Mouse (Mus musculus) brain, embryonic 14.5 days (tissue): ENCODE data around the gene Cd3eap. TPM values are rescaled to one million over a fixed set of nuclear protein-coding genes. Genes with fewer than 3 reads are reported as not detected.

Experiments used
- DNase-seq: peaks from one replicate; pipeline ENCODE4 v3.0.0-alpha.2; 2011; ENCODE audit warnings: low read depth
- CTCF ChIP-seq: fragments of 200-500 bp; IDR thresholded peaks from 2 replicates; pipeline ENCODE4 v1.5.1; 2012; ENCODE audit warnings: inconsistent platforms, mild to moderate bottlenecking, moderate library complexity, borderline replicate concordance; ENCODE audit not compliant: insufficient read depth, insufficient read length; ENCODE audit errors: extremely low read depth
- POLR2A ChIP-seq: fragments of 200-500 bp; IDR thresholded peaks from 2 replicates; pipeline ENCODE4 v1.6.1; 2012; ENCODE audit warnings: mild to moderate bottlenecking, inconsistent platforms, borderline replicate concordance; ENCODE audit not compliant: poor library complexity, insufficient read depth, insufficient read length, severe bottlenecking; ENCODE audit errors: extremely low read depth
- polyA plus RNA-seq: library from polyadenylated mRNA; depleted of rRNA; stranded (reverse); fragments of >200 nt; gene quantifications from 2 replicates; pipeline ENCODE4 v1.2.3, GENCODE M21; 2012; rRNA removed

Gene Cd3eap
- 11.9 and 12.7 TPM in 2 replicates for polyA plus RNA-seq

GRCm38 (mm10) chr7:19359299-19359891 lies at the start of gene Cd3eap, which contains the start of gene Ppp1r13l:
Gene Cd3eap, minus strand, starts transcription at chr7:19359483.
Gene Ppp1r13l, plus strand, starts transcription at chr7:19359749.
- peak; percentile 35; the same call in 1 of the 2 replicates for TF ChIP-seq POLR2A
- TF ChIP-seq CTCF: no peak

DNA sequence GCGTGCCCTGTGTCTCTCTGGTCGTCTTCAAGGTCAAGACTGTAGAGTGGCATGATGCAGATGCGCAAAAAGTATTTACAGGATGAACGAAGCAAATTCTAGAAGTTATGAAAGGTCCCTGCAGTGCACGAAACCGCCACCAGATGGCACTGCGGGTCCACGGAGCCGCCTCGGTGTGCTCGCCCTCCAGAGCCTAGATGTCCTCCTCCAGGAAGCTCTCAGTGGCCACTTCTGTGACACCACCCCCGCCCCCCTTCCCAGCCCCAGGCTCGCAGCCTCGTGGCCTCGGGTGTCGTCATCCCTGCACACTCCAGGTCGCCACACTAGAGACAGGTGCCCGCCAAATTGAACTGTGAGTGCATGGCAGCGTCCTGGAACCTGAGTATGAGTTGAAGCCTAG lies 46.1 kb upstream of the Cd3eap start:
- TF ChIP-seq CTCF: peak; percentile 100
- no peak for TF ChIP-seq POLR2A
- peak; percentile 78 for DNase-seq

More at GRCm38 (mm10) chr7:19359299-19359891, at the start of gene Cd3eap, which contains the start of gene Ppp1r13l:
- peak; percentile 96 for DNase-seq

- TF ChIP-seq POLR2A: no peak
- no peak for TF ChIP-seq CTCF
- no peak for DNase-seq
Observed at GRCm38 (mm10) chr7:19404476-19404875, 45.2 kb upstream of the Cd3eap start, which contains the start of gene Ckm. Gene Ckm, plus strand, starts transcription at chr7:19404776.

DNA sequence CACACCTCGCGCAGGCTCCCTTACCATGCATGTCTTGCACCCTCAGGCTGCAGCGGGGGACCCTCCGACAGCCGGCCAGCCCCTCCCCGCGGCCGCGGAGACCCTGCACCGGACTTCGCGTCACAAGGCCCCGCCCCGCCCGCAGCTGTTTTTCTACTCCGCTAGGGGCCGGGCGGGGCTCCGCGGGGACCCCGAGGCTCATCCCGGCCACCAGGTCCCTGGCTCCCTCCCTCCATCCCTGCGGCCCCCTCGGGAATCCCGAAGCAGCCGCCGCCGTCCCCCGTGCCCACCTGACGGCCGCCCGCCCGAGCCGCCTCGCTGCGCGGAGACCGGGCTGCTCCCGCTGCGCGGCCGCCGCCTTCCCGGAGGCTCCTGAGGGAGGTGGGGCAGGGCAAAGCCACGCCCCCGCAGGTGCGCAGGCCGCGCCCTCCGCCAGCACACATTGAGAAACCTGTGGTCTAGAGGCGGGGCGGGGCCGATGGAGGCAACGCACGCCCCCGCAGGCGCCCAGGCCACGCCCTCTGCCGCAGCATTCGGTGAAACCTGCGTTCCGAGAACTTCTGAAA lies 44.5 kb upstream of the Cd3eap start, which contains the start of gene Klc3:
Gene Klc3, minus strand, starts transcription at position 374 of the 566 bp plus-strand sequence.
- TF ChIP-seq POLR2A (no peak), CTCF (no peak)
- no peak for DNase-seq

DNA sequence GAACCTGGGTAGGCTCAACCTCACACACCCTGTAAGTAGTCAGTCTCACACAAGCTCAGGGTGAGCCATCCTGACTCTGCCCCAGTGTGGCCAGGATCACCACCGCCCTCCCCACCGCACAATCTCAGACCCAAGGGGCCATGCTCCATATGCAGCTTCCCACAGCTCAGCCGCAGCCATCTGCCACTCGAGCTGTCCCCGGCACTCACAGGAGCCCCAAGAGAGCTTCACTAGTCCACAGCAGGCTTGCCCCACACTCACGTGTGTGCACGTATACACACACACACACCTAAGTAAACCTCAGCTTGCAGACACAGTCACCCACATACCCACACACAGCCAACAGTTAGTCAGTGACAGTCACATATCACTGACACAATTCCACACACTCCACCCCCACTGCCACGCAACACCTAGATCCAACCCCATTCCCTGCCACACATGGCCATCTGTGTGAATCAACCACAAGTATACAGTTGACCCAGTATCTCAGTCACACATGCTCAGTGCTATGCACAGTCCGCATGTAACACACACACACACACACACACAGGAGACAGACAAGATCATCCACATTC lies 43.3 kb upstream of the Cd3eap start:
- no peak for DNase-seq
- TF ChIP-seq CTCF (no peak), POLR2A (no peak)

- TF ChIP-seq CTCF: peak; percentile 44
- no peak for TF ChIP-seq POLR2A
Observed at GRCm38 (mm10) chr7:19400946-19401345, 41.7 kb upstream of the Cd3eap start.

GRCm38 (mm10) chr7:19399496-19400280 lies 40.4 kb upstream of the Cd3eap start:
- peak; percentile 47 for DNase-seq
- TF ChIP-seq POLR2A: no peak
- TF ChIP-seq CTCF: no peak

More at GRCm38 (mm10) chr7:19400946-19401345, 41.7 kb upstream of the Cd3eap start:
- no peak for DNase-seq

DNA sequence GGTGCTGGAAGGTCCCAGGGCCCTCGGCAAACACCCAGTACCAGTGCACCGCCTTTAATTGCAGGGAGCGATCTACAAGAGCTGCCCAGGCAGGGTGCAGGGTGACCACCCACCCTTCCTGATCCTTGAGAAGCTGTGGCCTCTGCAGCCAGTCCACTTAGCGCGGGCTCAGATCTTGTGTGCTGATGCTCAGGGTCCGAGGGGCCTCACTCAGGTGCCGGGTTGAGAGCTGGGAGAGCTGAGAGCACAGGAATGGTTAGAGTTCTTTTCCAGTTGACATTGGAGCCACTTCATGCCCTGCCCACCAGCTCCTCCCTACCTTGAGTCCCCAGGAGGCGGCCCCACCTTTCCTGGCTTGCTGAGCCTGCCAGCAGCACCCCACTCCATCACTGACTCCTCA lies 35.2 kb upstream of the Cd3eap start:
- no peak for TF ChIP-seq CTCF
- TF ChIP-seq POLR2A: no peak
- no peak for DNase-seq

DNA sequence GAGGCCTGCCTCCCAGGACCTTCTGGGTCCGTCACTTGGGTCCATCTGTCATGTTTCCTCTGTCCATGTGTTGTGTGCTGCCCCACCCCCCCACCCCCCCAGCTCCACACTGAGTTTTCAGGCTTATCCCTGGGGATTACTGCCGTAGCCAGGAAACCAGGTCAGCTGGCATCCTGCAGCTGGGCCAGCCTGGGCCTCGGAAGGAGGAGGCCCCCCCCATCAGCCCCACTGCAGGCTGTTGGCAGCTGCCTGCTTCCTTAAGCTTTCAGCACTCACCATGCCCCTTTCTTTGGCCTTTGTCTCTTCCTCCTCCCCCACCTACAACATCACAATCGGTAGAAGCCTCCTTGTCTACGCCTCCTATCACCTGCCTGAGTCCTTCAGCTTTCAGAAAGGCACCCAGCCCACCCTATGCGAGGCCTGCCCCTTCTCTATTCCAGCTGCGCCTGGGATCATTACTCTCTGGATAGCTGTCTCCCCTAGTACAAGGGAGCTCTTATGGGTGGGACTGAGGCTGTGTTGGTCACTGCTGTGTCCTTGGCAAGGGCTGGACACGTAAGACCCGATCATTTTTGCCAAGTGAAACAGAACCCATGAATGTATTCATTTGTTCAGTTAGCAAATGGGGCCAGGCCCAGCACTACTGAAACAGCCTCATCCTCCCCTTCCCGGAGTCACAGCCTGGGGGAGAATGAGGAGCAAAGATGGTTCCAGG lies 29.6 kb upstream of the Cd3eap start:
- DNase-seq: peak; percentile 61
- TF ChIP-seq CTCF (no peak), POLR2A (no peak)

DNA sequence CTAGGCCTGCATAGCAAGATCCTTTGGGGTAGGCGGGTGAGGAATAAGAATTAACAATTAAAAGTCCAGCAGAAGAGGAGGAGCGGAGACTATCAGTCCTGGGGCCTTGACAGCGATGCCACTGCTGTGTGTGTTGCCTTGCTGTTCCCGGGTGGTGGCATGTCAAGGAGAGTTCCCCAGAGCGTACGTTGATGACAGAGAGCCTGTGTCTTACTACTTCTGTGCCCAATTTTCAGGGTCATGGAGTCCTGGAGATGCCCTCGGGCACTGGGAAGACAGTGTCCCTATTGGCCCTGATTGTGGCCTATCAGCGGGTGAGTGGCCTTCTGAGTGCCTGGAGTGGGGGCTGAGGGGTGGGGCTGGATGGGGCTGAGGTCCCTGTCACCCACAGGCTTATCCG lies 24.4 kb upstream of the Cd3eap start:
- no peak for TF ChIP-seq POLR2A
- no peak for TF ChIP-seq CTCF

GRCm38 (mm10) chr7:19382166-19382541 lies 22.9 kb upstream of the Cd3eap start:
- TF ChIP-seq POLR2A: no peak
- TF ChIP-seq CTCF: no peak
- DNase-seq: peak; percentile 29

More for the DNA sequence above, 24.4 kb upstream of the Cd3eap start:
- DNase-seq: no peak
